Mouse (Mus musculus): ENCODE measurements around the gene Lrrc8c. TPM values are rescaled to one million over a fixed set of nuclear protein-coding genes. Genes with fewer than 3 reads are reported as not detected.

The Lrrc8c gene
- polyA plus RNA-seq, 1 experiment, result 9.2 TPM

GRCm38 (mm10) chr5:105585929-105586328 lies 66.7 kb downstream of the Lrrc8c start:
- H3K27ac ChIP-seq (ENCODE audit: control insufficient read depth, insufficient read depth, low read depth, low read length, poor library complexity), result no peak overlapping the region
- H3K4me3 ChIP-seq (replicated peaks; ENCODE audit: control insufficient read depth, low read depth, low read length), result no peak overlapping the region
- no peaks in the 10 kb centered on the region; the same call in 1 of the 2 replicates for H3K4me1 ChIP-seq (ENCODE audit: control insufficient read depth, insufficient read depth, low read length)
- TF ChIP-seq CTCF (IDR thresholded peaks at IDR 0.05; ENCODE audit: control insufficient read depth, insufficient read depth, low read length) (no peak), POLR2A (IDR thresholded peaks at IDR 0.05; ENCODE audit: borderline replicate concordance, control insufficient read depth, low read depth, low read length) (no peak)
- 69% methylated on average over 4 of the region's 4 CpGs for WGBS

GRCm38 (mm10) chr5:105586655-105587054 lies 67.5 kb downstream of the Lrrc8c start:
- H3K27ac ChIP-seq (ENCODE audit: control insufficient read depth, insufficient read depth, low read depth, low read length, poor library complexity), result no peak overlapping the region
- no peak for TF ChIP-seq POLR2A (IDR thresholded peaks at IDR 0.05; ENCODE audit: borderline replicate concordance, control insufficient read depth, low read depth, low read length)
- no peak for TF ChIP-seq CTCF (IDR thresholded peaks at IDR 0.05; ENCODE audit: control insufficient read depth, insufficient read depth, low read length)
- WGBS, result 33% methylated on average over 5 of the region's 5 CpGs
- H3K4me1 ChIP-seq (ENCODE audit: control insufficient read depth, insufficient read depth, low read length), result no peaks in the 10 kb centered on the region; the same call in 1 of the 2 replicates
- no peak overlapping the region for H3K4me3 ChIP-seq (replicated peaks; ENCODE audit: control insufficient read depth, low read depth, low read length)

GRCm38 (mm10) chr5:105587471-105587870 lies 68.3 kb downstream of the Lrrc8c start:
- TF ChIP-seq POLR2A (IDR thresholded peaks at IDR 0.05; ENCODE audit: borderline replicate concordance, control insufficient read depth, low read depth, low read length), result no peak
- no peak for TF ChIP-seq CTCF (IDR thresholded peaks at IDR 0.05; ENCODE audit: control insufficient read depth, insufficient read depth, low read length)
- H3K27ac ChIP-seq (ENCODE audit: control insufficient read depth, insufficient read depth, low read depth, low read length, poor library complexity), result no peak overlapping the region
- 82% methylated on average over 6 of the region's 6 CpGs for WGBS
- H3K4me1 ChIP-seq (ENCODE audit: control insufficient read depth, insufficient read depth, low read length), result no peaks in the 10 kb centered on the region; the same call in 1 of the 2 replicates
- no peak overlapping the region for H3K4me3 ChIP-seq (replicated peaks; ENCODE audit: control insufficient read depth, low read depth, low read length)

- no peaks in the 10 kb centered on the region; the same call in 1 of the 2 replicates for H3K4me1 ChIP-seq (ENCODE audit: control insufficient read depth, insufficient read depth, low read length)
- no peak overlapping the region for H3K27ac ChIP-seq (ENCODE audit: control insufficient read depth, insufficient read depth, low read depth, low read length, poor library complexity)
- no peak overlapping the region for H3K4me3 ChIP-seq (replicated peaks; ENCODE audit: control insufficient read depth, low read depth, low read length)
- WGBS, result 87% methylated on average over 4 of the region's 4 CpGs
- TF ChIP-seq POLR2A (IDR thresholded peaks at IDR 0.05; ENCODE audit: borderline replicate concordance, control insufficient read depth, low read depth, low read length) (no peak), CTCF (IDR thresholded peaks at IDR 0.05; ENCODE audit: control insufficient read depth, insufficient read depth, low read length) (no peak)
Observed at GRCm38 (mm10) chr5:105588683-105589082, 69.5 kb downstream of the Lrrc8c start.

GRCm38 (mm10) chr5:105589119-105589518 lies 69.9 kb downstream of the Lrrc8c start:
- 38% methylated on average over 3 of the region's 3 CpGs for WGBS
- TF ChIP-seq POLR2A (IDR thresholded peaks at IDR 0.05; ENCODE audit: borderline replicate concordance, control insufficient read depth, low read depth, low read length) (no peak), CTCF (IDR thresholded peaks at IDR 0.05; ENCODE audit: control insufficient read depth, insufficient read depth, low read length) (no peak)
- Histone ChIP-seq H3K27ac (ENCODE audit: control insufficient read depth, insufficient read depth, low read depth, low read length, poor library complexity) (no peak overlapping the region), H3K4me1 (ENCODE audit: control insufficient read depth, insufficient read depth, low read length) (no peaks in the 10 kb centered on the region; the same call in 1 of the 2 replicates), H3K4me3 (replicated peaks; ENCODE audit: control insufficient read depth, low read depth, low read length) (no peak overlapping the region)

GRCm38 (mm10) chr5:105592396-105592795 lies 73.2 kb downstream of the Lrrc8c start:
- TF ChIP-seq CTCF (IDR thresholded peaks at IDR 0.05; ENCODE audit: control insufficient read depth, insufficient read depth, low read length), result no peak
- no peak for TF ChIP-seq POLR2A (IDR thresholded peaks at IDR 0.05; ENCODE audit: borderline replicate concordance, control insufficient read depth, low read depth, low read length)
- WGBS, result 88% methylated on average over 4 of the region's 4 CpGs

GRCm38 (mm10) chr5:105593630-105594029 lies 74.4 kb downstream of the Lrrc8c start:
- WGBS, result 94% methylated on average over 9 of the region's 9 CpGs
- TF ChIP-seq CTCF (IDR thresholded peaks at IDR 0.05; ENCODE audit: control insufficient read depth, insufficient read depth, low read length) (no peak), POLR2A (IDR thresholded peaks at IDR 0.05; ENCODE audit: borderline replicate concordance, control insufficient read depth, low read depth, low read length) (no peak)
- Histone ChIP-seq H3K4me3 (replicated peaks; ENCODE audit: control insufficient read depth, low read depth, low read length) (no peak overlapping the region), H3K4me1 (ENCODE audit: control insufficient read depth, insufficient read depth, low read length) (no peaks in the 10 kb centered on the region; the same call in 1 of the 2 replicates), H3K27ac (ENCODE audit: control insufficient read depth, insufficient read depth, low read depth, low read length, poor library complexity) (no peak overlapping the region)

More at GRCm38 (mm10) chr5:105592396-105592795, 73.2 kb downstream of the Lrrc8c start:
- H3K4me3 ChIP-seq (replicated peaks; ENCODE audit: control insufficient read depth, low read depth, low read length), result no peak overlapping the region
- no peaks in the 10 kb centered on the region; the same call in 1 of the 2 replicates for H3K4me1 ChIP-seq (ENCODE audit: control insufficient read depth, insufficient read depth, low read length)
- no peak overlapping the region for H3K27ac ChIP-seq (ENCODE audit: control insufficient read depth, insufficient read depth, low read depth, low read length, poor library complexity)

GRCm38 (mm10) chr5:105598866-105599265 lies 79.7 kb downstream of the Lrrc8c start:
- Histone ChIP-seq H3K27ac (ENCODE audit: control insufficient read depth, insufficient read depth, low read depth, low read length, poor library complexity) (no peak overlapping the region), H3K4me1 (ENCODE audit: control insufficient read depth, insufficient read depth, low read length) (no peaks in the 10 kb centered on the region; the same call in 1 of the 2 replicates), H3K4me3 (replicated peaks; ENCODE audit: control insufficient read depth, low read depth, low read length) (no peak overlapping the region)
- TF ChIP-seq CTCF (IDR thresholded peaks at IDR 0.05; ENCODE audit: control insufficient read depth, insufficient read depth, low read length), result no peak
- no peak for TF ChIP-seq POLR2A (IDR thresholded peaks at IDR 0.05; ENCODE audit: borderline replicate concordance, control insufficient read depth, low read depth, low read length)
- WGBS, result 41% methylated on average over 9 of the region's 9 CpGs

GRCm38 (mm10) chr5:105599315-105599714 lies 80.1 kb downstream of the Lrrc8c start:
- H3K27ac ChIP-seq (ENCODE audit: control insufficient read depth, insufficient read depth, low read depth, low read length, poor library complexity), result no peak overlapping the region
- no peaks in the 10 kb centered on the region; the same call in 1 of the 2 replicates for H3K4me1 ChIP-seq (ENCODE audit: control insufficient read depth, insufficient read depth, low read length)
- no peak overlapping the region for H3K4me3 ChIP-seq (replicated peaks; ENCODE audit: control insufficient read depth, low read depth, low read length)
- TF ChIP-seq POLR2A (IDR thresholded peaks at IDR 0.05; ENCODE audit: borderline replicate concordance, control insufficient read depth, low read depth, low read length), result no peak
- no peak for TF ChIP-seq CTCF (IDR thresholded peaks at IDR 0.05; ENCODE audit: control insufficient read depth, insufficient read depth, low read length)
- WGBS, result 53% methylated on average over 4 of the region's 4 CpGs

All from bone marrow, adult 2 months (tissue).